Mouse (Mus musculus): ENCODE data around the gene Gramd1b.
A peak's percentile ranks its signal among the peaks of the same experiment; 100 is the strongest.

Gene Gramd1b

GRCm38 (mm10) chr9:40426282-40426964 lies 104.8 kb downstream of the Gramd1b start:
- no peak for DNase-seq (ENCODE audit: low read depth, low spot score)

GRCm38 (mm10) chr9:40424874-40425273 lies 106.3 kb downstream of the Gramd1b start:
- no peak for DNase-seq (ENCODE audit: low read depth, low spot score)

DNA sequence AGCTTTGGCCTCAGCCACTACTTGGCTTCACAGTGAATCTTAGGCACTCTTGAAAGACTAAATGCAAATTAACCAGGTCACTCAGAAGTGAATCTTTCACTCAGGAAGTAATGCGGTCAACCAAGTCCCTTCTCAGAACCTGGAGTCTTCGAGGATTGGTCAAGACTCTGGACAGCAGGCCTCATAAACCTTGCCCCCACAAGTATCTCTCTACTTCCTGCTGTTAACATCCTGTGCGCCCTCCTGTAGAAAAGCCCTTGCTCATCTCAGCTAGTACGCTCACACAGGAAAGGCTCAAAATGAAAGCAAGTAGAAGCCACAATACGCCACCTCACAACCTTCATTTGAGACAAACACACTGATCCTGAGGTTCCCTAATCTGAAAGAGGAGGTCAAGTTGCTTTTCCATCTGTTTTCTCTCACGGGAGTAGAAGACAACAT lies 107.7 kb downstream of the Gramd1b start:
- no peak for DNase-seq (ENCODE audit: low read depth, low spot score)

DNA sequence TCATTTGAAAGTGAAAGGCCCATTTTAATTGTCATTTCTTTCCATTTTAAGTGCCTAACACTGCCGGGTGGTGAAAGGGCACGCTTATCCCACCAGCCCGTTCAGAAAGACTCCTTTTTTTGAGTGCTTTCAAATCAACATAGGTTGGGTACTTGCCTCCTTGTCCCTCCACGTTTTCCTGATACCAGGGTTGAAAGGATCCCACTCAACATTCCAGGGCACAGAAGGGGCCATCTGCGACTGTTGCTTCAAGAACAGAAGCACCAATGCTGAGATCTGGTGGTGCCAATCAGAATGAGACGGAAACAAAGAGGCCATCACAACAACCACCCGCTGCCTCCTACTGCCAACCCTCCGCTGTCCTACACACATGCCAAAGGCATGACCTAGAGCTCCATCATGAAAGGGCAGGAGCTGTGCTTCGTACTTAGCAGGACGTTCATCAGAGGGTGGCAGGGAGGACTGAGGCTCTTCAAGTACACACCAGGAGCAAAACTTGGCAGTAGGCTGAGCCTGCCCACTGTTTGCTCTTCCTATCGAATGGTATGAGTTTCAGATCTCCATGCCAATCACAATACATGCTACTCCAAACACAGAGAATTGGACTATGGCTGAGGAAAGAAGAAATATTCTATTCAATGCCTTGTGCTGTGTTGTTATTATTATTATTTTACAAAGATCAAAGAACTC lies 108.7 kb downstream of the Gramd1b start:
- no peak for DNase-seq (ENCODE audit: low read depth, low spot score)

DNA sequence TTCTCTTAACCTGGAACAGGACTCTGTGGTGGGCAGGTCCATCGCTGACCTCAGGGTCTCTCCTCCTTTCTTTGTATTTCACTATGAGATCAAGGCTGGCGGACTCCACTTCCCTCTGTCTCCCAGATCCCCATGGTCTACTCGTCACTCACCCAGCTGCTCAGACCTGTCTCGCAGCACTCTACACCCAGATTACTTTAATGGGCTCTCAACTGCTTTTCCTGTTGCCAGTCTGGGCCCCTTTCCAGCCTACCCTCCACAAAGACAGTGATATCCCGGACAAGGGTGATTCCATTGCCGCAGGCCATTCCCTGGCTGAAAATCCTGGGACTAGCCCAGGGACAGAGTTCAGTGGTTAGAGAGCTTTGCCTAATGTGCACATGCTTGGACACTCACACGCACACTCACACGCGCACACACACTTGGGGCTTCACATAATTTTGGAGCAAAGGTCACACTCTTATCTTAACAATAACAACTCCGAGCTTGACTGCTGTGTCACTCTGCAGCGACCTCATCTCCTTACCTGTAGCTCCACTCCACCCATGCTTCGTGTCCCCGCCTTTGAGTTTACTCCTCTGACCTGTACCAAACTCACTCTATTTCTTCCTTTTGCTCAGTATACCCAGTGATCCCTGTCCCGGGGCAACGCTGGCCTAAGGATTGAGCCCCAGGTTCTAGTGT lies 110.4 kb downstream of the Gramd1b start:
- no peak for DNase-seq (ENCODE audit: low read depth, low spot score)

- no peak for DNase-seq (ENCODE audit: low read depth, low spot score)
Measured at GRCm38 (mm10) chr9:40418803-40419202, 112.4 kb downstream of the Gramd1b start.

DNA sequence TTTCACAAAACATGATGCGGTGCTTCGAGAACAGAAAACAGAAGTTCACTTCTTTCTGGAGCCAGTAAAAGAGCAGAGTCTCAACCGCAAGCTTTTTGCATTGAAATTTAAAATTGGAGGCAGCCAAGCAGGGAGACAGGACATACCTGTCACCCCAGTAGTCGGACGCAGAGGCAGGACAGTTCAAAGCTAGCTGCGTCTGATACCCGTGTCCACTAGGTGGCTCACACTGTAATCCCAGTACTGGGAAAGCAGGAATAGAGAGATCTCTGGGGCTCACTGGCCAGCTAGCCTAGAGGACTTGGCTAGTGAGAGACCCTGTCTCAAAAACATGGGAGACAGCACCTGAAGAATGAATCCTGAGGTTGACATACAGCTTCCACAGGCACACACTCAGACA lies 115.0 kb downstream of the Gramd1b start:
- DNase-seq (ENCODE audit: low read depth, low spot score): peak; percentile 32

GRCm38 (mm10) chr9:40414904-40415766 lies 116.0 kb downstream of the Gramd1b start:
- peak; percentile 93 for DNase-seq (ENCODE audit: low read depth, low spot score)

DNA sequence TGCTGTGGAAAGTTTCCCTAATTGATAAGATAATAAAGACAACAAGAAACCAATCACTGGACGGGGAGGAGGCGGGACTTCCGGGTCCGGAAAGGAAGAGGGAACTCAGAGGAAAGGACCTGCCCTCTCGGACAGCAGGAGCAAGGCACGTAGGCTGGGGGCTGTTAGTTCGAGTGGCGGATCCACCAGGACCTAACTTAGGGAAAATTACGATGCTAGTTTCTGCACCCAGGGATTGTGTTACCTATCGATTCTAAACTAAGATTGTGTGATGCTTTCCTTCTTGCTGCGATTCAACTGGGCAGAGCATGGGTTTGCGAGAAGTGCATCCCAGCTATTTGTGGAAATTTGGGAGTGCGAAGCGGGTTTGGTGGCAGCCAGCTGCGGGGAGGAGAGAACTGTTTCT lies 116.7 kb downstream of the Gramd1b start:
- peak; percentile 88 for DNase-seq (ENCODE audit: low read depth, low spot score)

GRCm38 (mm10) chr9:40413601-40414000 lies 117.6 kb downstream of the Gramd1b start:
- DNase-seq (ENCODE audit: low read depth, low spot score): no peak

GRCm38 (mm10) chr9:40412931-40413330 lies 118.3 kb downstream of the Gramd1b start:
- no peak for DNase-seq (ENCODE audit: low read depth, low spot score)

GRCm38 (mm10) chr9:40412246-40412645 lies 118.9 kb downstream of the Gramd1b start:
- no peak for DNase-seq (ENCODE audit: low read depth, low spot score)

GRCm38 (mm10) chr9:40410895-40411294 lies 120.3 kb downstream of the Gramd1b start:
- no peak for DNase-seq (ENCODE audit: low read depth, low spot score)

DNA sequence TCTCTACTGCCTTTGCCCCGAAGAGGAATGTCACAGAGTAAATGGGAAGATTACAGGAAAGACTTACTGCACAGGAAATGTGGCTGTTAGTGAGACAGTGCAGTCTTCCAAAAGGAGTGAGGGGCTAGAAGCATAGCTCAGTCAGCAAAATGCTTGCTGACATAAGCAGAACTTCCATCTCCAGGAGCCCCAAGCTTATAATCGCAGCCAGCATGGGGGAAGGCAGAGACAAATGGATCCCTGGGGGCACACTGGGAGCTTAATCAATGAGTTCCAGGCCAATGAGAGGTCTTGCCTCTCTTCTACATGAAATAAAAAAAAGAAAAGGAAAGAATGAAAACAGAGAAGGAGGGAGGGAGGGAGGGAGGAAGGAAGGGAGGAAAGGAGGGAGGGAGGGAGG lies 122.1 kb downstream of the Gramd1b start:
- no peak for DNase-seq (ENCODE audit: low read depth, low spot score)

- no peak for DNase-seq (ENCODE audit: low read depth, low spot score)
Measured at GRCm38 (mm10) chr9:40408415-40408814, 122.8 kb downstream of the Gramd1b start.

- no peak for DNase-seq (ENCODE audit: low read depth, low spot score)
Measured at GRCm38 (mm10) chr9:40407876-40408275, 123.3 kb downstream of the Gramd1b start.

GRCm38 (mm10) chr9:40405804-40406203 lies 125.4 kb downstream of the Gramd1b start:
- DNase-seq (ENCODE audit: low read depth, low spot score): no peak

- no peak for DNase-seq (ENCODE audit: low read depth, low spot score)
Measured at GRCm38 (mm10) chr9:40405263-40405662, 125.9 kb downstream of the Gramd1b start.

DNA sequence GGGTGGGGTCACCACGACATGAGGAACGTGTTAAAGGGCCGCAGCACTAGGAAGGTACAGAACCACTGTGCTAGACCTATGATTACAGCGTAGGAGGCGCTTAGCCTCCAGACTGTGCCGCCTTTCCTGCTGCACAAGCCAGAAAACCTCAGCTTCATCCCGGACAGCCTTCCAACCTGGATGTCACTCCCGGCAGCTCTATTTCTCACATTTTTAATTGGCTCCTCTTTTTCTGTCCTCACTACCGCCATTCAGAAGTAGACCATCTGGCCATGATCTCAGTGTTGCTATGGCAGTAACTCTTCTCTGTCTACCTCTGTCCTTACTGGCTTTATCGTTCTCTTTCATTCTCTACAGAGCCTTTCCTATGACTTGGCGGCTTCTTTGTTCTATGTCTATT lies 126.5 kb downstream of the Gramd1b start:
- no peak for DNase-seq (ENCODE audit: low read depth, low spot score)

GRCm38 (mm10) chr9:40403750-40404149 lies 127.4 kb downstream of the Gramd1b start:
- no peak for DNase-seq (ENCODE audit: low read depth, low spot score)

GRCm38 (mm10) chr9:40401818-40402217 lies 129.4 kb downstream of the Gramd1b start:
- DNase-seq (ENCODE audit: low read depth, low spot score): no peak

- DNase-seq (ENCODE audit: low read depth, low spot score): no peak
Measured at GRCm38 (mm10) chr9:40400854-40401253, 130.3 kb downstream of the Gramd1b start.
